Mouse (Mus musculus): Measurements from ENCODE around the gene Sorcs2.

Sorcs2 gene

DNA sequence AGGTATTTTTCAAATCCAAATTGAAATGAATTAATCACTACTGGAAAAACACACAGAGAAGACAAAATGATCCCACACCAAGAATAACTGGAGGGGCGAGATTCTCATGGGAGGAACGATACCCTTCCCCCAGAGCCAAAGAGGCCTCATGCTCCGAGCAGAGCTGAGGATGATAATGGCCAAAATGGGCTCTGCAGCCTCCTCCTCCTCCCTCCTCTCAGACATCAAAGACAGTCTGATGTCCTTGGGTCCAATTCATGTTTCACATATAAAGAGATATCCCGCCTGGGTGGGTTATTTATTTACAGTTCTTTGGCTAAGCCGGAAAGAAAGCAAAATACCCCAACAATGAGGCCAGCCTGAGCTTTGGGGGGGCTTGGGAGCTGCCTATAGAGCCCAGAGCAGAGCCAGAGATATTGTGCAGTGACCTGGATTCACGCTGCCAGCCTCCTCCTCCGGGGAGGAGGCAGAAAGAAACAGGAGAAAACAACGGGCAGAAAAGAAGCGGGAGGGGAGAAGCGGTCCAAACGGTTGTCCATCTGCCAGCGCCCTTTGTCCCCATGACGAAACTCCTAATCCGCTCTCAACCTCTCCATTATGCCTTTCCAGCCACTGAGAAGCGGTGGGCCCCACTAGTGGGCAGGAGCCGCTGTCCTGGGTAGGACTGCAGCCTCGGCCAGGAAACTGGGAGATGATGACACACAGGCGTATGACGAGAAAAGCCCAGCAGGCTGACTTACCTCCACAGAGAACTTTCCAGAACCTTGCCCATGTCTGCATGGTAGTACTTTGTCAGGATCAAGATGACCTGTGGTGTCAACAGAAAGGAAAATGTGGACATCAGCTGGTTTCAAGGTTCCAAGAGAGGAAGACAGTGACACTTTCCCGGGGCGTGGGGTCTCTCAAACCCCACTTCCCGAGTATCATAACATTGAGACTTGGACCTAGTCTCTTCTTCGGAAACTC is 169.3 kb downstream of the Sorcs2 start:
- no peak for DNase-seq (ENCODE audit: low read depth)

DNA sequence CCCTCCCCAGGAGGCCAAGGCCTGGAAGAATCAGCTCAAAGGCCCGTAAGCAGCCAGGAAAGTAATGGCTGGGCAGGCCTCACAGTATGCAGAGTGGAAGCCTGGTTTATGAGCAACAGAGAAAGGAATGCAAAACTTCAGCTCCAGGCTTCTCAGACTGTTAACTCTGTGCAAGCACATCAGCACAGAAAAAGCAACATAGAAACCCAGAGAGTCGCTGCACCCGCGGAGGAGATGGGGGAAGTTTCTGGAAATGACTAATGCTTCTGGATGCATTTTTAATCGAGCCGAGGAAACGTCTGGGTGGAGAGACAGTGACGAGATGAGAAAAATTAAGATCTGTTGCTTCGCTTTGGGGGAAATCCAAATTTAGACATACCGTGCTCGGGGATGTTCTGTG is 171.6 kb downstream of the Sorcs2 start:
- DNase-seq (ENCODE audit: low read depth), result peak; percentile 82

DNA sequence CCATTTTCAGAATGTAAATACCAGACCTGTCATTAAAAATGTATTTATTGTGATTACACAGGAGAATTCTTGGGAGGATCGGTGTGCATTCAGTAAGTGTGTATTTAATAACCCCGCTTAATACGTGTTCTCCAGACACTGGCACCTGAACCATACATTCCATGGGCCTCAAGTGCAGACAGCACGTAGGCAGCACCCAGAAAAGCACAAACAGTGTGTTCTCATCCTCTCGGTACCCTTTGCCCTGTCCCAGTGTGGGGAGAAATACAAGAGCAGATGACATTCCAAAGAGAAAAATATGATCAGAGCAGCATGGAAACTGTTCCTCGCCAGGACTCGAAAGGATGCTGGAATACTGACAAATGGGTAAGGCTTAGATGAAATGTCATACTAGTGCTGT is 172.1 kb downstream of the Sorcs2 start:
- DNase-seq (ENCODE audit: low read depth), result no peak

DNA sequence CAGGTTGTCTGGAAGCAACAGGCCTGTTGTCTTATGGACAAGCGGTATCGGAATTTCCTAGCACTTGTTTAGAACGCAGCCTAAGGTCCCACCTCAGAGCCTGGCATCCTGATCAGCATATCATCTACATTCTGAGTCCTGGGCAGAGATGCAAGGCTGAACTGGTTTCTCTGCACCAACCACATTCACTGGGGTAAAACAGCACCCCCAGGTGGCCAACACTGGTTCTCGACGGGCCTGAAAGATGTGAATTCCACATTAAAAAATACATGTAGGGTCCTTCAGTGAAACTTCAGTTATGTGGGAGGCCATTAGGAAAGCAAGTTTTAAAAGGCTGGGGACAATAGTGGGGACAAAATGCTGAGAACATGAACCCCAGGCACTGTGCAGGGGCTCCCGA is 174.2 kb downstream of the Sorcs2 start:
- peak; percentile 56 for DNase-seq (ENCODE audit: low read depth)

DNA sequence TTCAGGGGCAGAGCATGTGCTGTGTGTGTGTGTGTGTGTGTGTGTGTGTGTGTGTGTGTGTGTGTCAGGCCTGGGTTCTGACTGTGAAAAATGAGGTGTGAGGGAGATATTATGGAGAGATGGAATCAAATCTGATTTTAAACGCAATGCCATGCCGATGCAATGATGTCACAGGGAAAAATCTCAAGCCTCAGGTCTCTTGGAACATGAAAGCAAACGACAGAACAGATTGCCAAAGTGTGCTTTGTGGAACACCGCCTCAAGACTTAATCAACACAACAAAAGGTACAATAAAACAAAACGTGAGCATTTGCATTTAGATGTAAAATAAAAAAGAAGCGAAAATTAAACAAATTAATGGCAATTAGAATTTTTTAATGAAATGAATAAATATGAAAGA is 177.3 kb downstream of the Sorcs2 start:
- no peak for DNase-seq (ENCODE audit: low read depth)

DNA sequence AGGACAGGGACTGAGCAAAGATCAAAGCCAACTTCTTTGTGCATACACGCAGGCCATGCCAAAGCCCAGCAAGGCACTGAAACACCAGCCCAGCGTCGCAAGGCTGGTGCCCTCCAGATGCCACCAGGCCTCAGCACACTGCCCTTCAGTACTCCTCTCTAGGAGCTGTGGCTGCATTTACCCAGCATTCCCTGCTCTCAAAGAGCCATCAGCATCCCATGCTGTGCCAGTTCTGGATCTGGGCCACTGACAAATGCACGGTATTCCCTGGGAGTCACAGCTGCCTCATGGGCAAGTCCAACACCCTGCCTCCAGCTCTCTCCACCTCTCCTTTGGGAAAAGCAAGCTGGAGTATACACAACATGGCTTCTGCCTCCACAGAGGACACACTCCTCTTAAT is 177.8 kb downstream of the Sorcs2 start:
- DNase-seq (ENCODE audit: low read depth), result no peak

DNA sequence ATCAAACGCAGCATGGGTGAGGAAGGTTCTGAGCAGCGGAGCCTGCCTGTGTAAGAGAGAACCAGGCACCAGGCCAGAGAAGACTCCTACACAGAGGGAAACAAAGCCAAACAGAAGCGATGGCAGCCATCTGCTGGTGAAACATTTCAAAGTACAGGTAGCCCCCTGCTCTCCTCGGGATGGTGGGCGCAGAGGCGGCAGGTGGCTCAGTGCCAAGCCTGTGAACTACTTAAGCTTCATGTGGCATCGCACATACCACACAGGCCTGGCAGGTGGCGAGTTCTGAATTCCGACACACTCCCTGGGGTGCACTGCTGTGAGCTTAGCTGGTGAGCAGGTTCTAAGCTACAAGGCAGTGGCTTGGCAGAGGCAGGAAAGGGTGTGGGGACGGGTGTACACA is 184.6 kb downstream of the Sorcs2 start:
- no peak for DNase-seq (ENCODE audit: low read depth)

DNA sequence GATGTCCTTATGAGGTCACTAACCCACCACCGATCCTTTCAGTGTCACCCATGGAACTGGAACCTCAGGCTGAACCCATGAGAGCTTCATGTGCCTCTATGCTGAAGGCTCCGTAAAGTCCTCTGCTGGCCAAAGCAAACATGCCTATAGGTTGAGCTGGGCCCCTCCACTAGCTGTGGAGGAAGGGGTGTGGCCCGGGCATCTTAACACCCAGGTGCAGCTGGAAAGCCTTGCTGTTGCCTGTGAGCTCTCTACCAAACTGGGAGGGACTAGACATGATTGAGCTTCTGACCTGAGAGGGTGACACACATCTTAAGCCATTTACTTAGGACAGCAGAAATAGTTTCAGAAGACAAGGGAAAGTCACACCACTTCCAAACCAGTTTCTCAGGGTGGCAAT is 189.1 kb downstream of the Sorcs2 start:
- no peak for DNase-seq (ENCODE audit: low read depth)

DNA sequence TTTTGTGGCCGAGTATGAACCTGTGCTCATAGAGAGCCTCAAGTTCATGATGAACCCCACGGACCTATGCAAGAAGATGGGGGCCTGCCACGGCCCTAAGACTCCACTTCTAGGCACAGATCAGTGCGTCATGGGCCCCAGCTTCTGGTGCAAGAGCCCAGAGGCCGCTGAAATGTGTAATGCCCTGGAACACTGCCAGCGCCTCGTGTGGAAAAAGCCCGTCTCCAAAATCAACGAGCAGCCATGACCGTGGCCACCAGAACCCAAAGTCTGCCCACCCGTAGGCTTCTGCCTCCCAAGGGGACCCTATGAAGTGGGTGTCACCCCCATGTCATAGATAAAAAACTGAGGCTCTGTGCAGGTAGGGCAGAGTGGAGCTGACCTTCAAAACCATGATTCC is 192.5 kb downstream of the Sorcs2 start:
- no peak for DNase-seq (ENCODE audit: low read depth)

DNA sequence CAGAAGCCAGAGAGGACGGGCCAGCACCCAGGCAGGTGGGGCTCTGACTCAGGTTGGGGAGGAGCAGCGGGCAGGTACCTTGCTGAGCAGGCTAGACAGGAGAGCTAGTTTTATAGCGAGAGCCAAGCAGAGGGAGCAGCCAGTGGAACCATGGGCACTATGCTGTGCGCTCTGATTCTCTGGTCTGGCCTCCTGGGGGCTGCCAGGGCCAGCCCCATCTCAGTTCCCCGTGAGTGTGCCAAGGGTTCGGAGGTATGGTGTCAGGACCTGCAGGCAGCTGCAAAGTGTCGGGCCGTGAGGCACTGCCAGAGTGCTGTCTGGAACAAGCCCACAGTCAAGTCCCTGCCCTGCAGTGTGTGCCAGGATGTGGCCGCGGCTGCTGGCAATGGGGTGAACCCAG is 194.0 kb downstream of the Sorcs2 start, which contains the start of gene Psapl1:
TSS of gene Psapl1 (plus strand) at position 106 of the 400 bp plus-strand sequence.
- DNase-seq (ENCODE audit: low read depth), result no peak

DNA sequence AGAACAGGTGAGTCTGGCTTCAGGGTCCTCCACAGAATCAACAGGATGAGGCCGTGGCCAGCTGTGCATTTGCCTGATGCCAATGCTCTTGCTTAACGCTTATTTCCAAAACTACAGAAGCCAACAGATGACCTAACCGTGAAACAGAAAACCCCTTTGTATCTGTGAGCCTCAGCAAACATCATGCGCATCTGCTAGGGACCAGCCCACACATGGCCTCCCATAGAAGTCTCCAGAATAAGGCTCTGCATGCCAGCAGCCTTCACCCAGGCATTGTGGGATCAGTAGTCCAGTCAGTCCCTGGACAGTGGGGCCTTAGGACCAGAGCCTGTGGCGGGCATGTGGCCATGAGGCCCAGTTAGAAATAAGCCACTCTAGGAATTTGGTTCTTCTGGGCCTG is 194.5 kb downstream of the Sorcs2 start:
- DNase-seq (ENCODE audit: low read depth), result no peak

DNA sequence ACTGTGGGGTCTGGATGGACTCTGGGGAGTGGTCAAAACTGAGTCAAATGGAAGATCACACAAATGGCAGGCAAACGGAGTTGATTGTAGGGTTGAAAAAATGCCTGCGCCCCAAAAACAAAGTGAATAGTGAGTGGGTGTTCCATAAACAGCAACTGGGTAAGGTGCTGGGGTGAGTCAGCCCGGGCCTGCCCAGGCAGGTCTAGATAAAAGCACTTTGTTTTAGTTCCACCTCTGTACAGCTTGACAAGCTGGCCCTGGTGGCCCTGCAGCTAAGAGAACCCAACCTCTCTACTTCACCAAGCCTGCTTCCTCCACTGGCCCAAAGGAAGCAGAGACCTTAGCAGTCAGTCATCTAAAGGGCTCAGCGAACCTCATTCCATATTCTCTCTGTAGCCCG is 195.2 kb downstream of the Sorcs2 start:
- no peak for DNase-seq (ENCODE audit: low read depth)

DNA sequence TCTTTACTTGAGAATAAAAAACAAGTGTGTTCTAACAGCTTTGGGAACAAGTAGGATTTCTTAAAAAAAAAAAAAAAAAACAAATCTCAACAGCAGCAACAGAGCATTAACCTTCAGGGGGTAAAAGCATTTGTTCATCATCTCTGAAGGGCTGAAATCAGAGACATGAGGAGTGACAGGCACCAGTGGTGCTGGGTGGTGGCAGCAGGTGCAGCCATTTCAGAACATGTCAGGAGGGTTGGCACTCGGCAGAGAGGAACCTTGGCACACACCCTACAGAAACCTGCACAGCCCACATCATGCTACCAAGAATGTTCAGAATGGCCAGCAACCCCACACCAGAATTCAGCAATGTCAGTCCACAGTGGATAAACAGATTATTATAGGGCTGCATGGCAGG is 198.4 kb downstream of the Sorcs2 start:
- DNase-seq (ENCODE audit: low read depth), result no peak

DNA sequence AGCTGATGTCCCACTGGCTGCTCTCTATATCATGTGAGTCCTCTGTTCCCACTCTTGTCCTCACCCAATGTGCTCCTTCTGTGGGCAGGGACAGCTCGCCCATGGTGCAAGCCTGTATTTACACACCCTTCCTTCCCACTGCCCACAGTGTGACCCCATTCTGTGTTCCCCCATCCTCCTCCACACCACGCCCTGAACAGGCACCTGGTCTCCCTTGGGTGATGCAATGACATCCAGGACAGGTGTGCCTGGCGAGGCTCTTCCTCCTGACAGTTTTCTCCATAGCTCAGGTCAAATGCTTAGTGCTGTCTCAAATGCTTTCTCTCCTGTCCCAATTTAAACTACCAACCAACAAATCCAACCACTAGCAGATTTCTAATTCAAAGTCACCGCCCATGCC is 202.5 kb downstream of the Sorcs2 start:
- DNase-seq (ENCODE audit: low read depth), result no peak

DNA sequence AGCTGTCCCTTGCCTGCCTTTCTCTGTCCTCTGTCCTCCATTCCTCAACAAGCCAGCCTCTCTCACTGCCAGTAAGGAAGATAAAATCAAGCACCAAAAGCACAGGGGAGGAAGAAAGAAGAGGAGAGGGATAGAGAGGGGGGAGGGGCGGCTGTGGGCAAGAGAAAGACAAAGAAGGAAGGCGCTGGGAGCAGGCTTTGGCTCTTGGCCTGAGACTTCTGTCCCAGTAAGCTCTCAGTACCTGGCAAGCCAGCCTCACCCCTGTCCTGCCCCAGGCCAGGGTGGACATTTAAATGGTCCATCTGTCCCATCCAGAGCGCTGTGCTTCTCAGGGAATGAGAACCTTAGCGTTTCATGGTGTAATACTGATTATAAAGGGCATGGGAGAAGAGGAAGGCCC is 203.3 kb downstream of the Sorcs2 start:
- no peak for DNase-seq (ENCODE audit: low read depth)

DNA sequence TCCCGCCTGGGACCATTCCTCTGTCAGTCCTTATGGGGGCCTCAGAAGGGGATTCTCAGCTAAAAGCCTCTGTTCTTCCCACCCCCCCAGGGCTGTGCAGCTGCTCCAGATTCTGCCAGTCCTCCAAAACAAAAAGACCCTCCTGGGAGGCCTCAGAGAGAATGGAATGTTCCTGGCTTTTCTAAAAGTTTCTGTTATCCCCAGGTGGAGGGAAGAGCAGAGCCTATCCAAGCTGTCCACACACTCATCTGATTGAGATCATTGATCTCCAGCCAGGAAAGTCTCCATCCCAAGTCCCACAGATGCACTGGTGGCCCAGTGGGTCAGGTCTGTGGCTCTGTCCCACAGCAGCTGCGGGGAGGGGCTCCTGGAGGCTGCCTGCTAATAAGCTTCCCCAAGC is 205.3 kb downstream of the Sorcs2 start:
- DNase-seq (ENCODE audit: low read depth), result no peak

DNA sequence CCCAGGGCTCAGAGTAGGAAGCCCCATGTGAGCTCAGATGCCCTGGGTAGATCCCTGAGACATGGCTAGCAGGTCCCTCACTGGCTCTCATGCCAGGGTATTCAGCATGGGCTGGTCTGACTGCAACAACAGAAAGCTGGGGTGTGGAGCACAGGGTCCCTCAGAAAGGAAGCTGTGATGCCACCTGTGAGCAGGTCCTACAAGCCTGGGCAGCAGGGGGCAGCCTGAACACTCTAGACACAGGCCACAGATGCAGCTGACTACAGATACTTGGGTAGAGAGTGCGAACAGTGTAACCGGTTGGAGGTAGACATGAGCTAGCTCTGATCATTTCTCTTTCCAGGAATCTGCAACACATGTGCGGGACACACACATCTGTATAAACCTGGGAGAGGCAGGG is 206.1 kb downstream of the Sorcs2 start:
- DNase-seq (ENCODE audit: low read depth), result peak; percentile 40

DNA sequence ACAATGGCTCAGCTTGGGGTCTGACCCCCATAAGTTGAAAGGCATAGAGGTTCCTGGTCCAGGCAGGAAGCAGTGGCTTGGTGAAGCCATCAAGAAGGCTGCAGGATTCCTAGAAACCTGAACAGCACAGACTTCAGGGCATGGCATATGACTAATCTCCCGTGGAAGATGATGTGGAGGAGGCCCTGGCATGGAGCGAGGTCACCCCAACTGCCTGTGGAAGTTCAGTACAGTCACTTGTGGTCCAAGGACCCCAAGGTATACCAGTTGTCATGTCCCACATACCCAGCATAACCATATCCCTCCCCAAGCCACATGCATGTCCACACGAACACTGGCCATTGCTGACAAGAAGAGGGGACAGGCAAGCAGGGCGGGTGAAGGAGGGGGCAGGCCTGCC is 206.7 kb downstream of the Sorcs2 start:
- DNase-seq (ENCODE audit: low read depth), result no peak

DNA sequence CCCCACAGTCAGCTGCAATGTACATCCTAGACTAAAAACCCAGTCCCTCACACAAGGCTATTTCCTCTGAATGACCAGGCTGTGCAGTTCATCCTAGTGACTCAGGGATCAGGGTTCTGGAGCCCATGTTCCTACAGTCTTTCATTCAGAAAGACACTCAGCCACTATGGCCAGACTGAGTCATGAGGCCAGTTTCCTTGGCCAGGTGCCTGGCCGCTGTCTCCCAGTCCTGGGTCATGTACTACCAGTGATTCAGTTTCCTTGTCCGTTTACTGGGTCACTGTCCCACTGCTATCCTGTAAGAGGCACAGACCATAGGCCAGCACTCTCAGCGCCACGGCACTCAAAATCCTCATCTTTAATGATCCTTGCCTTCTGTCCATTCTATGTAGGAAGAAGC is 209.6 kb downstream of the Sorcs2 start:
- peak; percentile 78 for DNase-seq (ENCODE audit: low read depth)

DNA sequence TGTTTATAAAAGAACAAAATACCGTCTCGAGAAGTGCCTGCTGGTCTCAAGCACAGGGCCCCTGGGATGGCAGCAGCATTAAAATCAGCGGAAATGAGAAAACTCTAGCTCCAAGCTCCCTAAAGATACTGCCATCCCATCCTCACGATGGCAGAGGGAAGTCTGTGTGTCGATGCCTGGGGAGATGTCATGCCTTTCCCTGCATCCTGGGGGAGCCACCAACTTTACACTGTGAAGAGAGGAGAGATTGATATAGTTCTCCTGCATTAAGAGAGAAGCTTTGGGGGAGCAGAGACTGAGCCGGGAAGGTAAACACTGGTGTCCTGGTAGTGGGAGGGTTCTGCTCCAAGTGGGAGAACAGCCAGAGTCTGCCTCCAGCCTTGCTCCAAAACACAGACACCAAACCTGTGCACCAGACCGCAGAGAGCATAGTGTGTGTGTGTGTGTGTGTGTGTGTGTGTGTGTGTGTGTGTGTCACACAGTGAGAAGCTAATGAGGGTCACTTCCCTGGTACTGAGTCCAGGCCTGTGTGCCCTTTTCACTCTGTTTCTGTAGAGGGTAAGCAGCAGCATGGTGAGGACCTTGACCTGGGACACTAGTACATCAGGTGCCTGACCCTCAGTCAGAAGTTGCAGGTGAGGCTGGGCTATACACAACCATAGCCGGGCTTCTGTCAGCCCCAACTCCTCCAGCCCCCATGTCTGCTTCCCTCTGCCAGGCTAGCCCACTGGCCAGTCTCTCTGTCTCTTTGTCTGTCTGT is 211.5 kb downstream of the Sorcs2 start:
- DNase-seq (ENCODE audit: low read depth), result no peak

DNA sequence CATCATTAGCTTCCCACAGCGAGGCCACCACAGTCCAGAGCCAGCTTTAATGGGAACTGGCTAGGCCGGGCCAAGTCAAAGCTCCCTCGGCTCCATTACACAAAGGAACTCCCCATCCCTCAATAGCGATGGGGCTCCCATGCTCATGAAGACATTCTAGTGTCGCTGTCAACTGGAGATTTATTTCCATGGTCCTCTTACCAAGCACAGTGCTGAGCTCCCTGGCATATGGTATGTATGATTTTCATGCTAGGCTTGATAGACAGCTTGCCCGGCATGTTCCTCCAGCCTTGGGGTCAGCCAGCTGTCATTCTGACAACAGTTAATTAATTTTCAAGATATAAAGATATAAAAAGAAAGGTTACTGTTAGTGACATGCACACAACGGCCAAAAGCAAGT is 215.6 kb downstream of the Sorcs2 start:
- DNase-seq (ENCODE audit: low read depth), result no peak

DNA sequence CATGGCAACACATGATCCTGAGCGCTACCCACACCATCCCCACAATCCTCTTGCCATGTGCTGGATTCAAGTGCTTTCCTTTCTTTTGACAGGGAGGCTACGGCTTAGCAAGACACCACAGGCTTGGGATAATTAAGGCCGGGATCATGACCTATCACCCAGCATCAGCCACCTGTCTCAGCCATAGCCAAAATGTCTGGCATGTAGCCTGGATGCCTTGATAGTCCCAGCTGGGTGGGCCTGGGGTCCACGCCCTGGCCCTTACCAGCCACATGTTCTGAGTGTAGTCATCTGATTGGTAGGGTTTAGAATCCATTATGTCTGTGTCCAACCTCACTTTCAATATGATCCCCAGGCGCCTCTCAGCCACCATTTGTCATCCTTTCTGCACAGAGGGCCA is 218.2 kb downstream of the Sorcs2 start:
- no peak for DNase-seq (ENCODE audit: low read depth)

DNA sequence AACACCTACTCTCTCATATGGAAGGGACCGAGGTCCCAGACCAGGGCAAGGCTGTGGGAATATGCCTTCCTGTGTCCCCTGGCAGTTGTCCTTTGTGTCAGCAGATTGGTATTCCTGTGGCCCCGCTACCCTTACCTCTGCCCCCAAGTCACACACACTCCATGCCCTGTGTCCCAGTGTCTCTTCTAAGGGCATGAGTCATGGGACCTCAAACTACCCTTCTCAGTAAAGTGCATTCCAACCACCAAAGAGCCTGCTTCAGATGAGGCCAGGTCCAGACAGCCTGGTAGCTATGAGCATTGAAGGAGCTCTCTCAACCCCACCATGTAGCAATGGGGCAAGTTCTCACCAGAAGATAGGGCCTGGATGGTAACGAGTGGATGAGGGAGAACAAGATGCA is 219.2 kb downstream of the Sorcs2 start:
- no peak for DNase-seq (ENCODE audit: low read depth)
